Mouse (Mus musculus) cortical plate, adult 2 months (tissue): ENCODE data around the gene Armc7. TPM values are rescaled to one million over a fixed set of nuclear protein-coding genes. Genes with fewer than 3 reads are reported as not detected.
A peak's percentile ranks its signal among the peaks of the same experiment; 100 is the strongest.
"Not testable (repeated sequence)": the region's sequence is repeated elsewhere in the genome, so short reads cannot be mapped to it uniquely, and the experiment has no call there.

Source experiments
- H3K27ac ChIP-seq: fragments of 200-500 bp; 2 replicates; pipeline ENCODE4 v1.5.1; 2012; ENCODE audit warnings: low read length, control low read depth, inconsistent platforms; ENCODE audit not compliant: insufficient read depth
- H3K4me1 ChIP-seq: fragments of 200-500 bp; 2 replicates; pipeline ENCODE4 v1.6.1; 2011; ENCODE audit warnings: low read length; ENCODE audit not compliant: control insufficient read depth, insufficient read depth
- H3K4me3 ChIP-seq: fragments of 200-500 bp; 2 replicates; pipeline ENCODE4 v1.5.1; 2011; ENCODE audit warnings: mild to moderate bottlenecking, low read length, control low read depth; ENCODE audit not compliant: insufficient read depth
- CTCF ChIP-seq: fragments of 200-500 bp; IDR thresholded peaks from 2 replicates; pipeline ENCODE4 v1.5.1; 2011; ENCODE audit warnings: mild to moderate bottlenecking, control low read depth, low read length; ENCODE audit not compliant: insufficient read depth; ENCODE audit errors: extremely low read depth
- POLR2A ChIP-seq: fragments of 200-500 bp; IDR thresholded peaks from 2 replicates; pipeline ENCODE4 v1.6.1; 2011; ENCODE audit warnings: mild to moderate bottlenecking, low read length, control low read depth; ENCODE audit not compliant: insufficient read depth; ENCODE audit errors: extremely low read depth
- polyA plus RNA-seq: library from polyadenylated mRNA; depleted of rRNA; stranded (reverse); fragments of >200 nt; gene quantifications from 2 replicates; pipeline ENCODE4 v1.2.3, GENCODE M21; 2012

Armc7 gene
- polyA plus RNA-seq, 1 experiment, result 11.7 TPM

- no peak overlapping the region for H3K4me3 ChIP-seq
- no peaks in the 10 kb centered on the region for H3K4me1 ChIP-seq
- H3K27ac ChIP-seq, result no peak overlapping the region
- TF ChIP-seq CTCF (no peak), POLR2A (no peak)
Measured at GRCm38 (mm10) chr11:115488551-115489104, 13.2 kb downstream of the Armc7 start.

- Histone ChIP-seq H3K4me3 (peak overlapping the region; percentile 76), H3K4me1 (no peaks in the 10 kb centered on the region), H3K27ac (no peak overlapping the region)
- TF ChIP-seq CTCF, result no peak
- TF ChIP-seq POLR2A, result no peak
Measured at GRCm38 (mm10) chr11:115490441-115491355, 15.2 kb downstream of the Armc7 start.

GRCm38 (mm10) chr11:115491356-115492083 is 16.1 kb downstream of the Armc7 start, which contains the start of gene Nt5c:
Nt5c (minus strand) TSS chr11:115491862.
- H3K4me3 ChIP-seq, result peak within 1 kb of the TSS; percentile 76
- peak; percentile 64 for TF ChIP-seq CTCF
- peak; percentile 57 for TF ChIP-seq POLR2A
- H3K27ac ChIP-seq, result peak within 1 kb of the TSS; percentile 42; the same call in 1 of the 2 replicates
- H3K4me1 ChIP-seq, result no peaks in the 10 kb centered on the region

GRCm38 (mm10) chr11:115492387-115492786 is 16.9 kb downstream of the Armc7 start:
- Histone ChIP-seq H3K4me1 (no peaks in the 10 kb centered on the region), H3K27ac (no peak overlapping the region), H3K4me3 (peak overlapping the region; percentile 76; the same call in 1 of the 2 replicates)
- TF ChIP-seq CTCF (no peak), POLR2A (no peak)

- not testable (repeated sequence) for H3K4me3 ChIP-seq, H3K4me1 ChIP-seq, H3K27ac ChIP-seq
Measured at GRCm38 (mm10) chr11:115496559-115496958, 21.1 kb downstream of the Armc7 start.

- Histone ChIP-seq H3K27ac (no peak overlapping the region), H3K4me1 (no peaks in the 10 kb centered on the region), H3K4me3 (no peak overlapping the region)
- TF ChIP-seq POLR2A (no peak), CTCF (no peak)
Measured at GRCm38 (mm10) chr11:115502636-115503035, 27.2 kb downstream of the Armc7 start.

GRCm38 (mm10) chr11:115506586-115506985 is 31.1 kb downstream of the Armc7 start:
- TF ChIP-seq POLR2A (no peak), CTCF (no peak)
- Histone ChIP-seq H3K4me1 (peaks cover 8% of the 10 kb centered on the region; the same call in 1 of the 2 replicates), H3K27ac (no peak overlapping the region), H3K4me3 (no peak overlapping the region)

- TF ChIP-seq CTCF (no peak), POLR2A (no peak)
- H3K27ac ChIP-seq, result no peak overlapping the region
- peaks cover 15% of the 10 kb centered on the region for H3K4me1 ChIP-seq
- H3K4me3 ChIP-seq, result no peak overlapping the region
Measured at GRCm38 (mm10) chr11:115508061-115508460, 32.6 kb downstream of the Armc7 start.

- Histone ChIP-seq H3K4me3 (no peak overlapping the region), H3K27ac (no peak overlapping the region), H3K4me1 (peaks cover 15% of the 10 kb centered on the region)
- no peak for TF ChIP-seq POLR2A
- TF ChIP-seq CTCF, result no peak
Measured at GRCm38 (mm10) chr11:115509773-115510506, 34.5 kb downstream of the Armc7 start.
